Mouse (Mus musculus) left cerebral cortex, adult 18-20 months (tissue): Measurements from ENCODE around the gene Oaz2. TPM values are rescaled to one million over a fixed set of nuclear protein-coding genes. Genes with fewer than 3 reads are reported as not detected.
A peak's percentile ranks its signal among the peaks of the same experiment; 100 is the strongest.
"Not testable (repeated sequence)": the region's sequence is repeated elsewhere in the genome, so short reads cannot be mapped to it uniquely, and the experiment has no call there.

Experiments used
- DNase-seq, 2 experiments: peaks; one replicate each; pipeline ENCODE4 v3.0.0; 2021 to 2022; ENCODE audit warnings: low spot score in 2 of 2, mixed read lengths in 1 of 2
- total RNA-seq, 2 experiments: library from RNA; stranded (reverse); gene quantifications; 2 replicates each; pipeline ENCODE4 v1.2.3; 2021

Oaz2 gene
- total RNA-seq, 2 experiments from 2014 or later = 241 to 243 TPM

GRCm38 (mm10) chr9:65649997-65650396 lies 17.8 kb upstream of the Oaz2 start:
- DNase-seq = no peak

- not testable (repeated sequence) for DNase-seq
Observed at GRCm38 (mm10) chr9:65651957-65652356, 15.8 kb upstream of the Oaz2 start.

- no peak for DNase-seq
Observed at GRCm38 (mm10) chr9:65653741-65654140, 14.1 kb upstream of the Oaz2 start.

- DNase-seq = no peak
Observed at GRCm38 (mm10) chr9:65654700-65655237, 13.0 kb upstream of the Oaz2 start.

GRCm38 (mm10) chr9:65655540-65655939 lies 12.3 kb upstream of the Oaz2 start:
- no peak for DNase-seq

- no peak for DNase-seq
Observed at GRCm38 (mm10) chr9:65657218-65657617, 10.6 kb upstream of the Oaz2 start.

GRCm38 (mm10) chr9:65661029-65661428 lies 6.8 kb upstream of the Oaz2 start:
- DNase-seq = no peak

GRCm38 (mm10) chr9:65661493-65661892 lies 6.3 kb upstream of the Oaz2 start:
- no peak for DNase-seq

- DNase-seq = peak; percentile 63 to 72
Observed at GRCm38 (mm10) chr9:65664163-65664562, 3.6 kb upstream of the Oaz2 start.

- peak; percentile 55 to 57 for DNase-seq
Observed at GRCm38 (mm10) chr9:65666042-65666441, 1.8 kb upstream of the Oaz2 start.

GRCm38 (mm10) chr9:65671431-65671931 lies 3.7 kb downstream of the Oaz2 start:
- DNase-seq = no peak

GRCm38 (mm10) chr9:65672996-65673395 lies 5.2 kb downstream of the Oaz2 start:
- no peak for DNase-seq

GRCm38 (mm10) chr9:65675461-65676357 lies 7.9 kb downstream of the Oaz2 start:
- no peak for DNase-seq

- DNase-seq = peak; percentile 96 to 97
Observed at GRCm38 (mm10) chr9:65676358-65677118, 8.7 kb downstream of the Oaz2 start.

- DNase-seq = no peak
Observed at GRCm38 (mm10) chr9:65677119-65677462, 9.3 kb downstream of the Oaz2 start.

- peak in 1 of 2 experiments; percentile 32 for DNase-seq
Observed at GRCm38 (mm10) chr9:65679181-65679761, 11.5 kb downstream of the Oaz2 start.

GRCm38 (mm10) chr9:65680938-65681633 lies 13.3 kb downstream of the Oaz2 start:
- DNase-seq = no peak

- no peak for DNase-seq
Observed at GRCm38 (mm10) chr9:65681634-65681940, 13.8 kb downstream of the Oaz2 start.

GRCm38 (mm10) chr9:65682183-65682582 lies 14.4 kb downstream of the Oaz2 start:
- DNase-seq = no peak

GRCm38 (mm10) chr9:65682994-65683393 lies 15.2 kb downstream of the Oaz2 start:
- no peak for DNase-seq

- DNase-seq = no peak
Observed at GRCm38 (mm10) chr9:65684704-65685103, 16.9 kb downstream of the Oaz2 start.
